Mouse (Mus musculus) kidney, adult 2 months (tissue): ENCODE results near the gene 4930449I24Rik.
"Not testable (repeated sequence)": the region's sequence is repeated elsewhere in the genome, so short reads cannot be mapped to it uniquely, and the experiment has no call there.

Source experiments
- CTCF ChIP-seq: fragments of 200-500 bp; conservative IDR thresholded peaks from 2 replicates; pipeline ENCODE4 v1.5.1; 2011; ENCODE audit warnings: low read depth, mild to moderate bottlenecking, control low read depth, low read length, moderate library complexity, mixed read lengths; ENCODE audit not compliant: insufficient read depth, insufficient read length
- POLR2A ChIP-seq: fragments of 200-500 bp; IDR thresholded peaks from one replicate; pipeline ENCODE4 v1.6.1; 2011; ENCODE audit warnings: low read depth, low read length, control low read depth

DNA sequence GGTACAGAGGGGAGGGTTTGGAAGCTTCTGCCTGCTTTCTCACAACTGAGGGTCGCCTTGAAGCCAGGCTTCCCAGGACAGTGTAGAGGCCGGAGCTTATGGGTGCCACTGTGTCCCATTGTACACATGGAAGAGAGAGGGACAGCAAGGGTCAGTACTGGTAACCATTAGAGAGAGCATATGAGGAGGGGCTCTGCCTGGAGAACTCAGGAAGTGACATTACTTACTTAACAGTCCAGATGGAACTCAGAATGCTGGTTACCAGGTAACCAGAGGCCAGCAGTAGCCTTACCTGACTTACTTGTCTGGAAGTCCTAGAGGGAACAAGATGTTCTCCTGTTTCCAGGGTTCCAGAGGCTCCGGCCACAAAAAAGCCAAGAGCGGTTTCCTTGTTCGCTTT is 11.1 kb upstream of the 4930449I24Rik start, which contains the start of gene Gm6370:
- TF ChIP-seq POLR2A, CTCF: not testable (repeated sequence)
